Mouse (Mus musculus) cerebellum, postnatal 14 days (tissue): ENCODE results near the gene Ccnt1.

Source experiments
- DNase-seq, 2 experiments: peaks; one replicate each; pipeline ENCODE4 v3.0.0; 2021; ENCODE audit warnings: mixed read lengths in 2 of 2

Gene Ccnt1

GRCm38 (mm10) chr15:98509387-98509786 lies 61.3 kb downstream of the Ccnt1 start:
- no peak for DNase-seq

GRCm38 (mm10) chr15:98507321-98507720 lies 63.4 kb downstream of the Ccnt1 start:
- no peak for DNase-seq

GRCm38 (mm10) chr15:98506253-98506957 lies 64.3 kb downstream of the Ccnt1 start:
- DNase-seq: no peak

GRCm38 (mm10) chr15:98504514-98504913 lies 66.2 kb downstream of the Ccnt1 start:
- DNase-seq: peak; percentile 54 to 88

- DNase-seq: no peak
Observed at GRCm38 (mm10) chr15:98503317-98503716, 67.4 kb downstream of the Ccnt1 start.

- peak in 1 of 2 experiments; percentile 58 for DNase-seq
Observed at GRCm38 (mm10) chr15:98497631-98498030, 73.1 kb downstream of the Ccnt1 start.

- DNase-seq: no peak
Observed at GRCm38 (mm10) chr15:98492102-98492501, 78.6 kb downstream of the Ccnt1 start, which contains the start of gene Olfr279. Olfr279 (plus strand) TSS chr15:98492402.

- no peak for DNase-seq
Observed at GRCm38 (mm10) chr15:98491332-98491731, 79.4 kb downstream of the Ccnt1 start.
